Mouse (Mus musculus) heart, embryonic 16.5 days (tissue): ENCODE data around the gene Spcs2. TPM values are rescaled to one million over a fixed set of nuclear protein-coding genes. Genes with fewer than 3 reads are reported as not detected.
"Not testable (repeated sequence)": the region's sequence is repeated elsewhere in the genome, so short reads cannot be mapped to it uniquely, and the experiment has no call there.

ENCODE experiments used
- ATAC-seq: fragments of 200-750 bp; cut with Nextera tagmentation; replicated peaks from 2 replicates; pipeline ENCODE4 v1.8.0; 2017; ENCODE audit warnings: moderate number of reproducible peaks; ENCODE audit not compliant: insufficient read depth, low FRiP score; ENCODE audit errors: extremely low read depth
- H3K27ac ChIP-seq: fragments of 300-500 bp; sonication (generic); 2 replicates; pipeline ENCODE4 v1.5.1; 2014; ENCODE audit warnings: mild to moderate bottlenecking, low read length, control low read depth, moderate library complexity
- H3K27me3 ChIP-seq: fragments of 300-500 bp; sonication (generic); 2 replicates; pipeline ENCODE4 v1.6.1; 2014; ENCODE audit warnings: low read length, mixed read lengths; ENCODE audit not compliant: control insufficient read depth, insufficient read depth
- H3K36me3 ChIP-seq: fragments of 300-500 bp; sonication (generic); 2 replicates; pipeline ENCODE4 v1.6.1; 2014; ENCODE audit not compliant: control insufficient read depth, insufficient read depth
- H3K4me1 ChIP-seq: fragments of 300-500 bp; sonication (generic); 2 replicates; pipeline ENCODE4 v1.6.1; 2014; ENCODE audit warnings: low read length, mixed read lengths; ENCODE audit not compliant: control insufficient read depth, insufficient read depth
- H3K4me2 ChIP-seq: fragments of 300-500 bp; sonication (generic); 2 replicates; pipeline ENCODE4 v1.6.1; 2014; ENCODE audit warnings: low read depth, mild to moderate bottlenecking, control low read depth, low read length
- H3K4me3 ChIP-seq: fragments of 300-500 bp; sonication (generic); 2 replicates; pipeline ENCODE4 v1.5.1; 2014; ENCODE audit warnings: mild to moderate bottlenecking, control low read depth, low read length
- H3K9ac ChIP-seq: fragments of 300-500 bp; sonication (generic); 2 replicates; pipeline ENCODE4 v1.6.1; 2014; ENCODE audit warnings: low read length, control low read depth
- H3K9me3 ChIP-seq: fragments of 300-500 bp; sonication (generic); replicated peaks from 2 replicates; pipeline ENCODE4 v1.6.1; 2016; ENCODE audit warnings: low read length; ENCODE audit not compliant: control insufficient read depth
- WGBS: fragments of 180-500 bp; shearing (Covaris S2); extraction: QIAGEN DNeasy Blood & Tissue Kit; methylation state at CpG from one replicate; pipeline ENCODE4 v1.1.7; 2014; 5-methylcytosine and 5-hydroxymethylcytosine counted together
- polyA plus RNA-seq: library from polyadenylated mRNA; unstranded; fragments of >200 nt; fragmentation: Nextera tagmentation; extraction: Ambion mirVana; gene quantifications from 2 replicates; pipeline ENCODE4 v1.2.1, GENCODE M21; 2015

Gene Spcs2
- polyA plus RNA-seq, 1 experiment from 2014 or later, result 224 TPM

DNA sequence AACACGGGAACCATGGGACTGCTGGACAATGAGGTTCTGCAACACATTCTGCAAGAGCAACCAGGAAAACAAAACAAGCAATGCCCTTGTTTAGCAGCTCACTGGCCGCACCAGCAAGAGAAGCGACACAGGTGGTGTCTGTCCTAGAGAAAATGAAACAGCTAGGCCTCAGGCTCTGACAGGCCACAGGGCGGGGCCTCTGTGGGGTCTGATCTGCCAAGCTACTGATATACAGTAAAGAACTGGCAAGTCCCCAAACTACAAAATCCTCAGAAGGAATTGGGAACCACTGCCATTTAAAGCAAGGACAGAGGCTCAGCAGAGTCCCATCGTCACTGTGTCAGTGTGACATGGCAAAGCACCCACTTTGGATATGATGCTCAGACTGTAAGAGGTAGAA lies 40.8 kb downstream of the Spcs2 start:
- WGBS, result 69% methylated on average over 5 of the region's 5 CpGs
- peak; percentile 61; the same call in 1 of the 2 replicates for ATAC-seq
- H3K27me3 ChIP-seq, result no peaks in the 10 kb centered on the region
- peak overlapping the region; percentile 49; the same call in 1 of the 2 replicates for H3K27ac ChIP-seq
- no peak overlapping the region for H3K9ac ChIP-seq
- peaks cover 14% of the 10 kb centered on the region for H3K4me1 ChIP-seq
- no peak overlapping the region for H3K4me3 ChIP-seq
- H3K4me2 ChIP-seq, result no peak overlapping the region
- no peaks in the 10 kb centered on the region for H3K36me3 ChIP-seq
- no peaks in the 10 kb centered on the region for H3K9me3 ChIP-seq

DNA sequence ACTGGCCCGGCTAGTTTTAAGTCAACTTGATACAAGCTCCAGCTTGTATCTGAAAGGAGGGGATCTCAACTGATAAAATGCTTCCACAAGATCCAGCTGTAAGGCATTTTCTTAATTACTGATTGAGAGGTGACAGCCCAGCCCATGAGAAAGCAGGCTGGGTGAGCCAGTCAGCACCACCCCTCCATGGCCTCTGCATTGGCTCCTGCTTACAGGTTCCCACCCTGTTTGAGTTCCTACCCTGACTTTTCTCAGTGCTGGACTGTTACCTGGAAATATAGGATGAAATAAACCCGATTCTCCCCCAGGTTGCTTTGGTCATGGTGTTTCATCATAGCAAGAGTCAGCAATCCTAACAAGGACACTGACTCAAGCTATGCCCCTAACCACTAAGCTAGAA lies 41.3 kb downstream of the Spcs2 start:
- no peaks in the 10 kb centered on the region for H3K27me3 ChIP-seq
- H3K4me2 ChIP-seq, result no peak overlapping the region
- H3K36me3 ChIP-seq, result no peaks in the 10 kb centered on the region
- peaks cover 14% of the 10 kb centered on the region for H3K4me1 ChIP-seq
- H3K4me3 ChIP-seq, result no peak overlapping the region
- 60% methylated on average over 2 of the region's 2 CpGs for WGBS
- no peak for ATAC-seq
- no peaks in the 10 kb centered on the region for H3K9me3 ChIP-seq
- H3K27ac ChIP-seq, result no peak overlapping the region
- no peak overlapping the region for H3K9ac ChIP-seq

DNA sequence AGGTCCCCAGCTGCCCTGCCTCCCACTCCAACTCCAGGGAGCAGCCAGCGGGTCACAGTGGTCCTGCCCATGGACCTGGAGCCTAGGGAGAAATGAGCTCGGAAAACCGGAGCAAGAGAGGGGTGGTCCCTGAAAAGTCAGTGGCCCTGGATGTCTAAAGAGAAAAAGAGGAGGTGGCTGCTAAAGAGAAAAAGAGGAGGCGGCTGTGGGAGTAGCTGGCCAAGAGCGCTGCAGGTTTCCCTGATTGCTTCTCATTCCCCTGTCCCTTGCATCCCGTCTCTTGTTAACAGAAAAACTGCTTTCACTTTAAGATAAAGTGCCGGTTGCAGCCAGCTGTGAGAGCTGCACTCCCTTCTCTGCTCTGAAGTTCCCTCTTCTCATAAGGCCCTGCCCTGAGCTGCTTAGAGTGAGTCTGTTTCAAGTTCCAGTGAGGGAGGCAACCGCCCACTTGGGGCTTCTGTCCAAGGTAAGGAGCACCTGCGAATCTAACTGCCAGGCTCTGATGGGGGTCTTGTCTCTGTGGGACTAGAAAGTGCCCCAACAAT lies 45.0 kb downstream of the Spcs2 start:
- H3K27ac ChIP-seq, result peak overlapping the region; percentile 54; the same call in 1 of the 2 replicates
- not testable (repeated sequence) for H3K4me1 ChIP-seq, H3K27me3 ChIP-seq, H3K4me3 ChIP-seq, H3K9ac ChIP-seq, H3K36me3 ChIP-seq, H3K9me3 ChIP-seq
- 0 out of 2 replicates have a peak, but pooled peaks have one; percentile 60 for ATAC-seq
- peak overlapping the region; percentile 42; the same call in 1 of the 2 replicates for H3K4me2 ChIP-seq
- 29% methylated on average over 9 of the region's 9 CpGs for WGBS

DNA sequence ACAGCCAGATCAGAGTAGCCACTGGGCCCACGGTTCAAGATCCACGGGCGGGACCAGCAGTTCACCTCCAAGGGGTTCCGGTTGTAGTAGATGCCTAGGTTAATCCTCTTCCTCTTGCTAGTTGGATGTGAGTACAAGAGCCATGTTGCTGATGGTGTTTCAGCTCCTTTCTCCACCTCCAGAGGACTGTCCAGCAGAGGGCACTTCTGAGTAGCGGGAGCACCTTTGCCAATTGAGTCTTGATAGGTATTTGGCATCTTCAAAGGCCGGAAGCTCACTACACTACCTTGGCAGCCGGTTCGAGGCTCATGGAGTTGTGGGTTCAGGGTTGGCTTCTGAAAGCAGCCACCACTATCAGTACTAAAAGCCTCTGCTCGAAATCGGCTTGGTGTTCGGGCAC lies 49.9 kb downstream of the Spcs2 start:
- Histone ChIP-seq H3K4me3 (no peak overlapping the region), H3K27me3 (no peaks in the 10 kb centered on the region), H3K9ac (no peak overlapping the region), H3K9me3 (no peaks in the 10 kb centered on the region), H3K27ac (no peak overlapping the region), H3K4me1 (no peaks in the 10 kb centered on the region), H3K36me3 (peaks cover 8% of the 10 kb centered on the region; the same call in 1 of the 2 replicates), H3K4me2 (no peak overlapping the region)
- WGBS, result 84% methylated on average over 11 of the region's 11 CpGs
- ATAC-seq, result no peak

DNA sequence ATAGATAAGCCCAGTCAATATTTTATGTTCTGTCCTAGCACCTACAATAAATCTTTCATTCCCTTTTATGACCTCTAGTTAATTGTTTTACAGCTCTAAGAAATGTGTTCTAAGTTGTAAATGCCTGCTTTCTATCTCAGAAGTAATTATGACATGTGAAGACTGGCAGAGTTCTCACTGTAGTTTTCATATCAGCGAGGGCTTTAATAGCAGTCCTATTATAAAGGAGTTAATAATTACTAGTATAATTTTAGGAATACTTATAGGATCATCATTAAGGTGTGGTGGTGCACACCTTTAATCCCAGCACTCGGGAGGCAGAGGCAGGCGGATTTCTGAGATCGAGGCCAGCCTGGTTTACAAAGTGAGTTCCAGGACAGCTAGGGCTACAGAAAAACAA lies 51.6 kb downstream of the Spcs2 start:
- H3K4me2 ChIP-seq, result no peak overlapping the region
- H3K4me3 ChIP-seq, result no peak overlapping the region
- no peak overlapping the region for H3K9ac ChIP-seq
- no peaks in the 10 kb centered on the region for H3K27me3 ChIP-seq
- H3K4me1 ChIP-seq, result no peaks in the 10 kb centered on the region
- H3K27ac ChIP-seq, result no peak overlapping the region
- WGBS, result 86% methylated on average over 4 of the region's 4 CpGs
- no peak for ATAC-seq
- peaks cover 8% of the 10 kb centered on the region; the same call in 1 of the 2 replicates for H3K36me3 ChIP-seq
- no peaks in the 10 kb centered on the region for H3K9me3 ChIP-seq

DNA sequence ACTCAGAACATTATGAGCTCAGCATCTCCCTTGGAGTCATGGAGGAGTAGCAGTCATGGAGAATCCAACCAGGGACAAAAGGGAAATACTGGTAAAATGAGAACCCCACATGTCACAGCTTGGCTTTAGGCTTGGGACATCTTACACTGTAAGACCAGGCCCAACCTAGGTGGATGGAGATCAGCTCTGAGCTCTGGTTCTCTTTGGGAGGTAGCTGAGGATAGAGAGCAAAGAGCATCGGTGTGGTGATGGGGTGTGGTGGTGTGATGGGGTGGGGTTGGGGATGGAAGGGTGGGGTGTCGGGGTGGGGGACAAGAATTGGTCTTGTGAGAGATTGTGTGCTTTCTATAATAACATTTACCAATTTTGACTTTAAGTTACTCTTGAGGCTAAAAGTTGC lies 52.4 kb downstream of the Spcs2 start:
- H3K4me1 ChIP-seq, result no peaks in the 10 kb centered on the region
- H3K27ac ChIP-seq, result no peak overlapping the region
- H3K9ac ChIP-seq, result no peak overlapping the region
- no peaks in the 10 kb centered on the region for H3K27me3 ChIP-seq
- no peak for ATAC-seq
- no peak overlapping the region for H3K4me2 ChIP-seq
- H3K9me3 ChIP-seq, result no peaks in the 10 kb centered on the region
- no peak overlapping the region for H3K4me3 ChIP-seq
- H3K36me3 ChIP-seq, result peaks cover 8% of the 10 kb centered on the region; the same call in 1 of the 2 replicates
- WGBS, result 85% methylated on average over 2 of the region's 2 CpGs

DNA sequence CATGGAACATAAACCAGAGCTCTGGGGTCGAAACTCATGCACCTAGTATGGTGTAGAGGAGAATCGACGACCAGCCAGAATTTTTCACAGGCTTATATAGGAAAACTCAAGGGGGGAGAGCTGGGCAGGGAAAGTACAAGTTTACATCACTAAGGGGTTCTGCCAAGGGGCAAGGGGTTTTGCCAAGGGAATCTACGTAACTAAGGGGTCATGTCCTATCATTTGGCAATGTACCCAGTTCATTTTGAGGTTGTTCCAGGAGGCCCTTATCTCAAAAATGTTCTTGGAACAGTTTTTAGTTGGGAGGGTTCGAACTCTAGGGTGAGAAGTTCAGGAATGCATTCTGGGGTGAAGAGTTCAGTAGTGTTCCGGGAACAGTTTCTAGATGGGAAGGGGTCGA lies 56.2 kb downstream of the Spcs2 start:
- H3K4me2 ChIP-seq, H3K36me3 ChIP-seq, H3K4me1 ChIP-seq, H3K27ac ChIP-seq, H3K9ac ChIP-seq, H3K9me3 ChIP-seq, ATAC-seq, H3K27me3 ChIP-seq, H3K4me3 ChIP-seq: not testable (repeated sequence)
- WGBS, result 29% methylated on average over 6 of the region's 7 CpGs

DNA sequence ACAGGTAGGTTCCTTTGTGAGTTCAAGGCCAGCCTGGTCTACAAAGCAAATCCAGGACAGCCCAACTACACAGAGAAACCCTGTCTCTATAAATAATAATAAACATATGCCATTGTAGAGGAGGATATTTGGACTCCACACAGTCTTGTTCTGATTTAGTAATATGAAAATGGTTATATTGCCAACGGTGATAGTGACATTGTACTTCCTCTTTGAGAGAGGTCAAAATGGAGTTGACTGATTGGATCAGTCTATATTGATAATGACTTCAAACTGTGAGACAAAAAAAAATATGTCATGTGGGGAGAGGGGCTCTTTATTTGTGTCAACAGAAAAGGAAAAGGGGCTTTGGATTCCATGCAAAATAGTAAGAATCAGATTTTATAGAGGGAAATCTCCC lies 57.9 kb downstream of the Spcs2 start:
- Histone ChIP-seq H3K4me3 (no peak overlapping the region), H3K27me3 (no peaks in the 10 kb centered on the region), H3K9ac (no peak overlapping the region), H3K4me2 (no peak overlapping the region), H3K27ac (no peak overlapping the region), H3K9me3 (no peaks in the 10 kb centered on the region), H3K36me3 (no peaks in the 10 kb centered on the region), H3K4me1 (no peaks in the 10 kb centered on the region)
- WGBS, result 79% methylated on average over 1 of the region's 1 CpGs
- no peak for ATAC-seq

GRCm38 (mm10) chr7:99804033-99804432 lies 59.2 kb downstream of the Spcs2 start:
- ATAC-seq, H3K36me3 ChIP-seq, H3K4me2 ChIP-seq, H3K9ac ChIP-seq, H3K27me3 ChIP-seq, H3K9me3 ChIP-seq, H3K27ac ChIP-seq, H3K4me3 ChIP-seq, H3K4me1 ChIP-seq: not testable (repeated sequence)
- 76% methylated on average over 3 of the region's 3 CpGs for WGBS
